Mouse (Mus musculus): ENCODE data around the gene Ormdl3.

Gene Ormdl3

GRCm38 (mm10) chr11:98589306-98589705 is 2.1 kb upstream of the Ormdl3 start:
- in situ Hi-C loops (cut with MseI, MboI) = no loop called here

DNA sequence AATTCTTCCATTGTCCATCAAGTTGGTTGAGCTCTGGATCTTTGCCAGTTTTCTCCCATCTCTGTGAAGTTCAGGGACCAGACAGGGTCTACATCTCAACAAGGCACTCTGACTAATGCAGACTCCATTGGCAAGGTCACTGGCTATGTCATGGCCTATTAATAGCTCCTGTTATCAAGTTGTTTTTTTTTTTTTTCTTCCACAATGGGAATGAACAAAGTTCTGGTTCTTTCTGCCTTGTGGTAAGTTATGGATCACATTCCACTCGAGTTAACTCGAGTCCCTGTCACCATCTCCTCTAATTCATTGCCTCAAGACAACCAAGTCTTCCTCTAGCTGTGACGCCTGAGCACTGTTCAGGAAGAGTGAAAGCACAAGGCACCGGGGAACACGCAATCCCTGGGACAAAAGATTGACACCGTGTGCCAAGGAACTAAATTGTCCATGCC is 1.7 kb upstream of the Ormdl3 start:
- in situ Hi-C loops (cut with MseI, MboI) = no loop called here

DNA sequence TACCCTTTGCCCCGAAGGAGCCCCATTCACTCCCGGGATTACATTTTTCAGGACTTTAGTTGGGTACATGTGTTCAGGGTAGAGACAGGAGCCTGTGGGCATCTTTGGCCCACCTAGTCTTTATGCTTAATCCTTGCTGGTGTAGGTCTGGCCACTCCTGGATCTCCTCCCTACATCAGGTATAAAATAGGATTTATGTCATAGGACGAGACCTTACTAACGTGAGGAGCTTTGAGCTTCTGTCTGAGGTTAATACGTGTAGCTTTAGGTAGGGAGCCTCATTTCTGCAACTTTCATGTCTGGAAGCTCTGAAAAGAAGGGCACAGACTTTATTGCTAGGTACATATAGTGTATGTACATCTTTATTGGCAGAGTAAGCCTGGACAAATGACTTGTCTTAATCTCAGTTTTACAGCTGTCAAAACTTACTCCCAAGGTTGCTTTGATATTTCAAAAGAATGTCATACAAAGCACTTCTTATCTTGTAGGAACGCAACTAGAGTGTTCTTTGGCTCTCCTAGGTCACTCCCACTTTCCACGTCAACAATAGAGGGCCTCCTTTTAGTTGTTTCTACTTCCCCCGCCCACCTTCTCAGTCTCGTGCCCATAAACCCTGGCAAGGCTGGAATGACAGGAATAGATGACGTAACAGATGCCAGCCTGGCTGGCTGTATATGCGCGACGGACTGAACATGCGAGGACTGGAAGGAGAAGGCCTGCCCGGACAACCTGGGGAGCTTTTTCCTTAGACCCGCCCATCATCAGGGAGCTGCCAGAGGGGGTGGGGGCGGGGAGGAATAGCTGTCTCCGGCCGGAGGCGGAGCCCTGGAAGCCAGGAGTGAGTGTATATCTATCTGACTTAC is 747 bp upstream of the Ormdl3 start:
- in situ Hi-C loops (cut with MseI, MboI) = no loop called here

DNA sequence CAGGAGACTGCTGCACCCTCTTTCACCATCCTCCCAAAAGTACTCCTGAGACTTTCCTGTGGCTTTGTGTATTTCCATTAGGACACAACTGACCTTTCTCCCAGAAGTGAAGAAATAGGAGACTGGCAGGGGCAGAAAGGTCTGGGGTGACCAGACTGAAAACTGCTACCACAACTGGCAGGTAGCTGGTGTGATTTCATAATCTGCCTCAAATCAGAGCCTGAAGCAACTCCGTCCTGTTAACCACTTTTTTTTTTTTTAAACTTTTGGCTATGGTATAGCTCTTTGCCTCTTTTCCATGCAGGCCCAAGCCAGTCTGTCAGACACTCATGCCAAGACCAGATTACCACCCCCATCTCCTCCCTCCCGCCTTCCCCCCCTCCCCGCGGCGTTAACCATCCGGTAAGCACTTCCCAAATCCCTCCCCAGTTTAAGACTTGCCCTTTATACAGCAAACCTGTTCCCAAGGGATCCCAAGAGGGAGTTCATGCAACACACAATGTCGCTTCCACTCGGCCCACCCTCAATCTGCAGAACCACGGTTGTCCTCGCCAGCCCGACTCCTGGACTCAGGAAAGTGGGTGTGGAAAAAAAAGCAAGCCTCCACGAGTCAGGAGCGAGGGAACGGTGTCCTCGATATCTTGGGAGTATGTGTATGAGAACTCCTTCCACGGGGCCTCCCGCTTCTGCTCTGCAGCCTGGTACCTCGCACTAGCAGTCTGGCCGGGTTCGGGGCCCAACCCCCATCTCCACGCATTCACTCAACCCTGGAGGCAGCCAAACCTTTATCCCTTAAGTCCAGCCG is 879 bp downstream of the Ormdl3 start:
- in situ Hi-C loops (cut with MseI, MboI) = no loop called here

GRCm38 (mm10) chr11:98584629-98585177 is 2.5 kb downstream of the Ormdl3 start:
- in situ Hi-C loops (cut with MseI, MboI) = no loop called here

GRCm38 (mm10) chr11:98584146-98584545 is 3.0 kb downstream of the Ormdl3 start:
- in situ Hi-C loops (cut with MseI, MboI) = no loop called here

GRCm38 (mm10) chr11:98583571-98583970 is 3.6 kb downstream of the Ormdl3 start:
- in situ Hi-C loops (cut with MseI, MboI) = no loop called here

- in situ Hi-C loops (cut with MseI, MboI) = no loop called here
These were observed 4.0 kb downstream of the Ormdl3 start for GRCm38 (mm10) chr11:98583265-98583552.

DNA sequence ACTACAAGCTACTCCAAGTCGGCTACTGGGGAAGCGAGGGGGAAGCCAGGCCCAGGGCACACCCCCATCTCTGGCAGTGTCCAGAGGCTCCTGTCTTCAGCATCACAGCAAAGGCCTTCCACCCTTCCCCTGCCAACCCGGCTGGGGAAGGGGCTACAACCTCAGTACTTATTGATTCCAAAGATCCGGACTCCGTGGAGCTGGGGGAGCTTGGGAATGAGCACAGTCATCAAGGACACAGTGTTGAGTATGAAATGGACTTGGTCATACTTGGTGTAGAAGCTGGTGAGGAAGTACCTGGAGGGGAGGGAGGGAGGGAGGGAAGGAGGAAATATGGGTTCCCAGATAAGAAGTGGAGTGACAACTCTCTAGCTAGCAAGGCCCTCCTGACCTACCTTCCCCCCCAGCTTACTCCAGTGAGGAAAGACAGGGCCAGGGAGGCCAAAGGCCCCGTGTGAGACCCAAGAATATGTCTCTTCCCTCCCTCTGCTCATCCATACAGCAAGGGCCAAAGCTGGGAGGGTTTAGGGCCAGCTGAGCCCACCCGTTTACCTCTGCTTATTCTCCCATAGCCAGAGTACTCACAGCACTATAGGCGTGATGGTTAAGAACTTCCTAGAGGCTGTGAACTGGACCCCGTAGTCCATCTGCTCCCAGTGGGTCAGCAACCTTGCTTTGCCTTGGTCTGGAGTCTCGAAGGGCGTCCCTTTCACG is 4.5 kb downstream of the Ormdl3 start:
- in situ Hi-C loops (cut with MseI, MboI) = no loop called here

DNA sequence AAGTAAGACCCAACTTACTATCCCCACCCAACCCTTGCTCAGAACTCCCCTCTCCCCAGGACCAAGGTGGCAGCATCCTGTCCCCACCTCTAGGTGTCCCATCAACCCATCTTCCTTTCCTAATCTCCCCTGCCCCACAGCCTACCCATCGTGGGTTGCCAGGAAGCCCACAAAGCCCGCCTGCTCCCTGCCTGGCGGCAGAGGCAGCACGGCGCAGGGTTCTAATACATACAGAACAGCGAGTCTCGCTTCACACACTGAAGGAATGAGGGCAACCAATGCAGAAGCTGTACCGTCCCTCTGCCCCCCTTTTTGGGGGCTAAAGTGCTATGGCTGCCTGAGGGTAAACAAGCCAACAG is 5.2 kb downstream of the Ormdl3 start:
- in situ Hi-C loops (cut with MseI, MboI) = no loop called here

DNA sequence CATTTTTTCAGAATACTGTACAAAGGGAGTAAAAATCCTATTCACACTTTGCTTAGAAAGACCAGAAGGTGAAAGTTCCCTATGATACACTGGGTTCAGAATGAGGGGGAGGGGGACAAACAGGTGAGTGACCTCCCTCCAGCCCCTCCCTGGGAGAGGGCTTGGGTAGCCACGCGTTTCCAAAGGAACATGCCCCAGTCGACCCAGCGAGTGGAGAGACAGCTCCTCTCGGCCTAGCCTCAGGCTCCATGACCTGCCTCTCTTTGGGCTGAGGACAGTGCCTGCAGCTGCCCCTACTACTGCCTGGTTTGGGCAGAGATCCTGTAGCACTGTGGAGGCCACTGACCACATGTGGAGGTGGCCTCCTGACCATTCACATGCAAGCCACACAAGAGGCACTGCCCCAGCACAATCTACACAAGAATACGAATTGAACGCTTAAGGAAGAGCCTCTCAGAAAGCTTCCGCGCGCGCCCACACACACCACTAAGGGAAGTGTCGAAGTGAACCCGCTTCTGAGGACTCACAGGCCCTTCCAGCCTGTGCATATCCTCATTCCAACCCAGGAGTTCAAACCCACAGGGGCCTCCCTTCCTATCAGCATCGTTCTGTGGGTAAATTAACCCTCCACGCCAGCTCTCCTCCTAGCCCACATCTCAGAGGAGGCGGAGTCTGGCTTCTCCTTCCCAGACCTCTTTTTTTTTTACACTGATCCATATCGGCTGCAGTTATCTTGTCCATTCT is 5.7 kb downstream of the Ormdl3 start:
- in situ Hi-C loops (cut with MseI, MboI) = no loop called here

GRCm38 (mm10) chr11:98580301-98581121 is 6.7 kb downstream of the Ormdl3 start:
- in situ Hi-C loops (cut with MseI, MboI) = no loop called here

- in situ Hi-C loops (cut with MseI, MboI) = no loop called here
These were observed 9.4 kb downstream of the Ormdl3 start for GRCm38 (mm10) chr11:98577776-98578175.

- in situ Hi-C loops (cut with MseI, MboI) = no loop called here
These were observed 17.7 kb downstream of the Ormdl3 start for GRCm38 (mm10) chr11:98569461-98569860.

DNA sequence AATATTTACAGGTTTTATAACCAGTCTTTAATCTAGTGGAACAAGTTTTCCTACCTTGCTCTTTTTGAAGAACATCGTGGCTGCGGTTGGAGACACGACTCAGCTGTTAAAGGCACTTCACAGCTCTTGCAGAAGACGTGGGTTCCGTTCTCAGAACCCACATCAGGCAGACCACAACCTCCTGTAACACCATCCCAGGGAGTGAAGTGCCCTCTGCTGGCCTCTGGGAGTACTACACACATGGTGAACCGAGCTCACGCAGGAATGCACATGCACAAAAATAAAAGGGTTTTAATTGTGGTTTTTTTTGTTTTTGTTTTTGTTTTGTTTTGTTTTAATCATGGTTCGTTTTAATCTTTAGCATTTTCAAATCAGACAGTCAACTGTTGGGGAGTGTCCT is 18.8 kb downstream of the Ormdl3 start:
- in situ Hi-C loops (cut with MseI, MboI) = no loop called here

DNA sequence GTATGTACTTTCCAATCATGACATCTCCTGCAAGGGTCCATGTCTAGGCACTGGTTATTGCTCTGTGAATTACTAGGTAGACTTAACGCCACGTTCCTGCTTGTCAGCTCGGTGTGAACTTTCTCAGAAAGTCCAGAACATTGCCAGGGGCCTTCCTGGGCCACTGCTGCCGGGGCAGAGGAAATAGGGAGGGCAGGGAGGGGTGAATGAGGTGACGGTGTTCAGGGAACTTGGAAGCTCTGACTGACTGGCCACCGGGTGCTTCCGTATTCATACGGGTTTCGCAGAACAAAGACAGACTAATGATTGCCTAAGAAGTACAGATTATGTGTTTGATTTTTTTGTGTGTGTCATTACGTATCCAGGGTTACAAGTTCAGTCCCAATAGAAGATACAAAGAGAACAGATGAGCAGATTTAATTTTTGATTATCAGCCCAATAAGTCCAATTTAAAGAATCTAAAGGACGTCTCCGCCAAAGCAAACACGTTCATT is 23.2 kb downstream of the Ormdl3 start:
- in situ Hi-C loops (cut with MseI, MboI) = no loop called here

DNA sequence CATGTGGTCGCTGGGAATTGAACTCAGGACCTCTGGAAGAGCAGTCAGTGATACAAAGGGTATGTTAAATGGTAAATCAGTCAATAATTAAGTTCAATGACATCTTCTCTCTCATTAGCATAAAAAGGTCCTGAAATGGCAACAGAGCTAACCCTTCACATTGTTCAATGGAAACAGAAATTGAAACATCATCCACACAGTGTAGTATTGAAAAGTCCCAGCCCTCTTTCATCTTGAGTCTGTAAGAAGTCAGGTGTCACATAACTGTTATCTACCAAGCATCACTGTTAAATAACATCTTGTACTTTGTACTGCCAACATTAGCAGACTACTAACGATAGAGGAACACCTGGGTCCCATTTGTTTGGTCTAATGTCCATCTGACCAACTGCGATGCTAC is 24.1 kb downstream of the Ormdl3 start:
- in situ Hi-C loops (cut with MseI, MboI) = no loop called here

DNA sequence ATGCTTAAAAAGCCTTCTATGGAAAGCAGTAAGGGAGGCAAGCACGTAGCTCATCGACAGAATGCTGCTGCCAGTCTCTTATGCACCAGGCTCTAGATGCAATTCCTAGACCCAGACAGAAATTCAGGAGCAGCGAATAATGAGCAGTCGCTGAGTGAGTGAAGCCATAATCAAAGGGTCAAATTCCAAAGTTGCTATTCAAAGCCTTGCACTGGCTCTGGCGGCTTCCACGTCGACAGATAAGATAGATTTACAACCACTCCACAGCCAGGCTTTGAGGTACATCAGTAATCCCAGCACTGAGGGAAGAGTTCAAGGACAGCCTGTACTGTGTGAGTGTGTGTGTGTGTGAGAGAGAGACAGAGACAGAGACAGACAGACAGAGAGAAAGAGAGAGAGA is 26.2 kb downstream of the Ormdl3 start:
- in situ Hi-C loops (cut with MseI, MboI) = no loop called here

- in situ Hi-C loops (cut with MseI, MboI) = loop anchor here in 1 of 2 experiments (5.0 kb wide), 1 partner anchor 37 kb away; no protein-coding TSS in a partner anchor
These were observed 32.0 kb downstream of the Ormdl3 start for GRCm38 (mm10) chr11:98555124-98555700.

GRCm38 (mm10) chr11:98553966-98554365 is 33.2 kb downstream of the Ormdl3 start:
- in situ Hi-C loops (cut with MseI, MboI) = no loop called here

Measured in mouse trophoblast stem cell (cell line).